Mouse (Mus musculus) intestine, embryonic 16.5 days (tissue): Measurements from ENCODE around the gene Osbpl3. TPM values are rescaled to one million over a fixed set of nuclear protein-coding genes. Genes with fewer than 3 reads are reported as not detected.
"Not testable (repeated sequence)": the region's sequence is repeated elsewhere in the genome, so short reads cannot be mapped to it uniquely, and the experiment has no call there.

Experiments used
- ATAC-seq: fragments of 200-750 bp; cut with Nextera tagmentation; 2 replicates; pipeline ENCODE4 v1.8.0; 2017; ENCODE audit warnings: moderate TSS enrichment, moderate library complexity
- H3K27ac ChIP-seq: fragments of 300-500 bp; sonication (generic); 2 replicates; pipeline ENCODE4 v1.5.1; 2014; ENCODE audit warnings: mild to moderate bottlenecking, low read length
- H3K27me3 ChIP-seq: fragments of 300-500 bp; sonication (generic); replicated peaks from 2 replicates; pipeline ENCODE4 v1.6.1; 2014; ENCODE audit warnings: low read length, control low read depth, mixed read lengths; ENCODE audit not compliant: control insufficient read depth, insufficient read depth
- H3K36me3 ChIP-seq: fragments of 300-500 bp; sonication (generic); 2 replicates; pipeline ENCODE4 v1.6.1; 2014; ENCODE audit warnings: low read length, control low read depth; ENCODE audit not compliant: control insufficient read depth, insufficient read depth
- H3K4me1 ChIP-seq: fragments of 300-500 bp; sonication (generic); 2 replicates; pipeline ENCODE4 v1.6.1; 2014; ENCODE audit warnings: low read length, control low read depth, mixed read lengths; ENCODE audit not compliant: control insufficient read depth, insufficient read depth
- H3K4me2 ChIP-seq: fragments of 300-500 bp; sonication (generic); 2 replicates; pipeline ENCODE4 v1.6.1; 2014; ENCODE audit warnings: low read depth, low read length, control low read depth
- H3K4me3 ChIP-seq: fragments of 300-500 bp; sonication (generic); 2 replicates; pipeline ENCODE4 v1.5.1; 2014; ENCODE audit warnings: mild to moderate bottlenecking, low read length
- H3K9ac ChIP-seq: fragments of 300-500 bp; sonication (generic); 2 replicates; pipeline ENCODE4 v1.6.1; 2014; ENCODE audit warnings: low read depth, low read length
- H3K9me3 ChIP-seq: fragments of 300-500 bp; sonication (generic); 2 replicates; pipeline ENCODE4 v1.6.1; 2016; ENCODE audit warnings: low read length, control low read depth; ENCODE audit not compliant: control insufficient read depth
- WGBS: fragments of 180-500 bp; shearing (Covaris S2); extraction: QIAGEN DNeasy Blood & Tissue Kit; methylation state at CpG from one replicate; pipeline ENCODE4 v1.1.7; 2014; 5-methylcytosine and 5-hydroxymethylcytosine counted together
- polyA plus RNA-seq: library from polyadenylated mRNA; unstranded; fragments of >200 nt; fragmentation: Nextera tagmentation; extraction: Ambion mirVana; gene quantifications from 2 replicates; pipeline ENCODE4 v1.2.1, GENCODE M21; 2015

The Osbpl3 gene
- polyA plus RNA-seq, 1 experiment from 2014 or later: 7.0 TPM

GRCm38 (mm10) chr6:50457551-50458348 lies 1.7 kb upstream of the Osbpl3 start:
- Histone ChIP-seq H3K4me1 (peaks cover 21% of the 10 kb centered on the region), H3K9ac (no peak overlapping the region), H3K4me3 (no peak overlapping the region), H3K36me3 (no peaks in the 10 kb centered on the region), H3K9me3 (no peaks in the 10 kb centered on the region), H3K27ac (peak overlapping the region; percentile 44), H3K4me2 (no peak overlapping the region), H3K27me3 (no peaks in the 10 kb centered on the region)
- WGBS: 70% methylated on average over 12 of the region's 12 CpGs
- ATAC-seq: no peak

DNA sequence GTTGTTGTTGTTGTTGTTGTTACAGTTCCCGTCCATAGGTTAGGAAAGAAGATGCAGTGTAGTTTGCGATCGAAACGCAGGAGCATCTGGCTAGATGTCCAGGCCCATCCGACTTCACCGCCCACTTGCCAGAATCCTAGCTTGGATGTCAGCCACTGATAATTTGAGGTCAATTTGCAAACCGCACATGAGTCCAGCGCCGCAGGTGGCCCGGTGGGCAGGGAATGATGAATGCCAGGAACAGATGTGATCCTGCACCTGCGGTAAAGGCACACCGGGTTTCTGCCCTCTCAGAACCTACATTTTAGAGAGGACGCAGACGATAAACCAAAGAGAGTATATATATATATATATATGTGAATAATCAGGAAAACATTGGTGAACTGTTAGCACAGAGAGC lies 705 bp upstream of the Osbpl3 start:
- Histone ChIP-seq H3K9ac (no peak overlapping the region), H3K4me2 (peak overlapping the region; percentile 95; the same call in 1 of the 2 replicates), H3K9me3 (no peaks in the 10 kb centered on the region), H3K4me1 (peaks cover 21% of the 10 kb centered on the region), H3K4me3 (no peak overlapping the region), H3K27ac (no peak overlapping the region), H3K27me3 (no peaks in the 10 kb centered on the region), H3K36me3 (no peaks in the 10 kb centered on the region)
- ATAC-seq: no peak
- WGBS: 62% methylated on average over 14 of the region's 14 CpGs

DNA sequence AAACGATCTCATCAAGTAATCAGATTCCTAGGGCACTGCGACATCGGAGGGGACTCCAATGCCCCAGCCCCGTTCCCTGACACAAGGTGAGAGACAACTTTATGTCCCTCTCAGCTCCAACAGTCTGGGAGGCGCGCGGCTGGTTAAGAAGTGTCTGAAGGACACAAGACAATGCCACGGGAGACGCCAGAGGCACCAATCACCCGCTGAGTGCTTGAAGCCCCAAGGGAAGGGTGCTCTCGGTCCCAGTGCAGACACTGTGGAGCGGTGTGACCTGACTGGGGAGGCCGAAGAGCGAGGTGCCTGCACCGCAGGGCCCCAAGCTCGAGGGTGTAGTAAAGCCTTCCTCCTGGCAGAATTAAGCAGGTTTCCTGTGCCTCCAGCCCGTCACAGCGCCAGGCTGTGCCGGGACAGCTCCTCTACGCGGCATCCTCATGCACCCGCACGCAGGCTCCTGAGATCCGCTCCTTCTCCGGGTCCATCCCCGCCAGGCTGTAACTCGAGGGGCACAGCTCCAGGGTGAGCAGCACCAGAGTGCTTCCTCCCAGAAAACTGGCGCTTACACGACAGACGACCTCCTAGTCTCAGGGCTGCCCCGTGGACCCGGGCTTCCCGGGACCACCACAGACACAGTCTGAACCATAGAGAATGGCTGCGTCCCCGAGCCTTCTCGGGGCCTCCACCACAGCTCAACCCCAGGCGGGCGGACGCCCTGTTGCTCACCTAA lies 736 bp downstream of the Osbpl3 start:
- Histone ChIP-seq H3K27me3 (no peaks in the 10 kb centered on the region), H3K9me3 (no peaks in the 10 kb centered on the region), H3K4me3 (peak overlapping the region; percentile 76), H3K36me3 (no peaks in the 10 kb centered on the region), H3K4me2 (peak overlapping the region; percentile 95), H3K9ac (peak overlapping the region; percentile 81), H3K4me1 (peaks cover 21% of the 10 kb centered on the region), H3K27ac (peak overlapping the region; percentile 90)
- ATAC-seq: peak; percentile 52
- WGBS: under 1% methylated on average over 39 of the region's 39 CpGs

DNA sequence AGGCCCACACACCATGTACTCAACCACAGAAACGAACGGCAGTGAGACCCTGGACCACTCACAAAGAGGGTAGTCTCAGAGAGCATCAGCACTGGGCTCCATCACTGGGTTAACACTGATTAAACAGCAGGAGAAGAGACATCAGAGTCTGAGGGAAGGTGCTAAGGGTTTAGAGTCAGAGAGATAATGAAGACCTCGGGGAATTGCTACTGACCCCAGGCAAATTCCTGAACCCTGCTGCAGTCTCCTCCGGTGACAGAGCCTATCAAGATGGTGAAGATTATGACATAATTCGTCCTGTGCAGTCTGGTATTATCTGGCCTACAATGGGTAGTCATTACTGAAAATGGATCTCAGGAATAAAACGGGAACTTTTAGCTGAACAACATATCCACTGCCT lies 2.4 kb downstream of the Osbpl3 start:
- no peak overlapping the region for H3K4me3 ChIP-seq
- peaks cover 21% of the 10 kb centered on the region for H3K4me1 ChIP-seq
- H3K9me3 ChIP-seq: no peaks in the 10 kb centered on the region
- H3K27me3 ChIP-seq: no peaks in the 10 kb centered on the region
- no peak for ATAC-seq
- H3K27ac ChIP-seq: no peak overlapping the region
- H3K9ac ChIP-seq: no peak overlapping the region; the same call in 1 of the 2 replicates
- H3K36me3 ChIP-seq: no peaks in the 10 kb centered on the region
- no peak overlapping the region for H3K4me2 ChIP-seq
- WGBS: 55% methylated on average over 6 of the region's 6 CpGs

- Histone ChIP-seq H3K9ac (no peak overlapping the region), H3K27ac (no peak overlapping the region), H3K27me3 (no peaks in the 10 kb centered on the region), H3K4me2 (no peak overlapping the region), H3K4me3 (no peak overlapping the region), H3K9me3 (no peaks in the 10 kb centered on the region), H3K36me3 (no peaks in the 10 kb centered on the region), H3K4me1 (peaks cover 13% of the 10 kb centered on the region)
- no peak for ATAC-seq
- 91% methylated on average over 10 of the region's 10 CpGs for WGBS
These were observed 3.8 kb downstream of the Osbpl3 start for GRCm38 (mm10) chr6:50452220-50452619.

DNA sequence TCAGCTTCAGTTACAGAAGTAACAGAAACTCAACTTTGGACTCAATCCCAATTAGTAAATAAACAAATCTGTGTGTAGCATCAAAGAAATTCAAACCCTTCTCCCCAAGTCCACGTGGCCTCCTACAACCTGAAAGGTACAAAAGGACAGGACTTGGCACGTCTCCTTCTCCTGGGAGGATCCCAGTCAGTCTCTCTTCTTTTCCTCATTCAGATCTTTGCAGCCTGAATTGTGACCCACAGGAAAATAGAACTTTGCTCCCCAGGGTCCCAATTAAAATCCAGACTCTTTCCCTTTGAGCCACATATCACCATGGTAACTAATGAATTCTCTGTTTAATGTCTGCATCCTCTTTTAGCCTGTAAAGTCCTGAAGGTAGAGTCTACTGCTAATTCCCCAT lies 10.4 kb downstream of the Osbpl3 start:
- no peak for ATAC-seq
- 64% methylated on average over 2 of the region's 2 CpGs for WGBS
- H3K36me3 ChIP-seq: no peaks in the 10 kb centered on the region
- H3K9ac ChIP-seq: no peak overlapping the region
- no peak overlapping the region for H3K4me3 ChIP-seq
- H3K27me3 ChIP-seq: no peaks in the 10 kb centered on the region
- no peaks in the 10 kb centered on the region for H3K9me3 ChIP-seq
- H3K4me1 ChIP-seq: peaks cover 3% of the 10 kb centered on the region; the same call in 1 of the 2 replicates
- H3K27ac ChIP-seq: no peak overlapping the region
- H3K4me2 ChIP-seq: no peak overlapping the region

DNA sequence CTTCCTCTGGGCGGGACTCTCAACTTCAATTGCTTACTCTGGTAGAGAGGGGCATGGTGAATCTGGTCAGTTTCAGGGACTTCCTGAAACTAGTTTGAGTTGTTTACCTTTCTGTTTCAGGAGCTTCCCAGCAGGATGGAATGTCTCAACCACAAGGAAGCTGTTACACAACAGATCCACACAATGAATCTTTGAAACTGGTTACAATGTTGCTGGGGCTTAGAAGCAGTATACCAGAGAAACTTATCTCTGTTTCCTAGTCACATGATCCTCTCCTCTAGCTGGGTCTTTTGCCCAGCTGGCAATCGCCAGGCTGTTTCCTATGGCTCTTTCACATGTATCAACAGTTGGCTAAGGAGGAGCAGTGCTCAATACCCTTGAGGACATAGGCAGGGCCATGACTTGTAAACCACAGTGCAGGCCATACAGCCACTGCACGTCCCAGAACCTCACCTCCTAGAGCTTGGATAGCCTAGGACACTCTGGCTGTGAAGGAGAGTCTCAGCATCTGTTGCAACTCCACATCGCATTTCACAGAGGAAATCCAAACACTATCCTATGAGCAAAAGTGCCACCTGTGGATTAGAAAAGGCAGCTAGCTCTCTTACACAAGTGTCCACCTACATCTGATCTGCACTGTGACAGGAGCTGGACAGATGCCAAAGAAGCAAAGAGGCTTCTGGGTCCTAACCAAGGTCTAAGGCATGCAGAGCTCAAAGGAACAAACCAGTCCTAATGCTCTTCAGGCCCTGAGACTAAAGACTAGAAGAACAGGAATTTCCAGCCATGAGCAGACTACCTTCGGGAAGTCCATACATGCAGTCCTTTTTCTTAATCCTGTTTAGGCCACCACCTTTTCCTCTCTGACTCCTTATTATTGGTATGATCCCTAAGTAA lies 14.8 kb downstream of the Osbpl3 start:
- no peaks in the 10 kb centered on the region for H3K27me3 ChIP-seq
- H3K4me2 ChIP-seq: no peak overlapping the region
- 89% methylated on average over 5 of the region's 5 CpGs for WGBS
- H3K9me3 ChIP-seq: no peaks in the 10 kb centered on the region
- no peak overlapping the region for H3K4me3 ChIP-seq
- peaks cover 3% of the 10 kb centered on the region; the same call in 1 of the 2 replicates for H3K4me1 ChIP-seq
- H3K36me3 ChIP-seq: no peaks in the 10 kb centered on the region
- no peak overlapping the region for H3K27ac ChIP-seq
- peak; percentile 80 for ATAC-seq
- H3K9ac ChIP-seq: no peak overlapping the region

- no peak overlapping the region for H3K4me2 ChIP-seq
- H3K27ac ChIP-seq: no peak overlapping the region
- H3K9ac ChIP-seq: no peak overlapping the region
- 96% methylated on average over 7 of the region's 7 CpGs for WGBS
- H3K9me3 ChIP-seq: no peaks in the 10 kb centered on the region
- peaks cover 3% of the 10 kb centered on the region; the same call in 1 of the 2 replicates for H3K4me1 ChIP-seq
- H3K27me3 ChIP-seq: no peaks in the 10 kb centered on the region
- ATAC-seq: no peak
- H3K36me3 ChIP-seq: no peaks in the 10 kb centered on the region
- no peak overlapping the region for H3K4me3 ChIP-seq
These were observed 15.8 kb downstream of the Osbpl3 start for GRCm38 (mm10) chr6:50440197-50440596.

- not testable (repeated sequence) for H3K9me3 ChIP-seq
- WGBS: 90% methylated on average over 4 of the region's 4 CpGs
These were observed 17.1 kb downstream of the Osbpl3 start for GRCm38 (mm10) chr6:50438900-50439299.

More at GRCm38 (mm10) chr6:50438900-50439299, 17.1 kb downstream of the Osbpl3 start:
- not testable (repeated sequence) for H3K27ac ChIP-seq, ATAC-seq, H3K36me3 ChIP-seq, H3K27me3 ChIP-seq, H3K4me3 ChIP-seq, H3K9ac ChIP-seq, H3K4me2 ChIP-seq, H3K4me1 ChIP-seq
